Comparison of ENCODE assay signal across 14 mouse cellular contexts in the genomic region with DNA sequence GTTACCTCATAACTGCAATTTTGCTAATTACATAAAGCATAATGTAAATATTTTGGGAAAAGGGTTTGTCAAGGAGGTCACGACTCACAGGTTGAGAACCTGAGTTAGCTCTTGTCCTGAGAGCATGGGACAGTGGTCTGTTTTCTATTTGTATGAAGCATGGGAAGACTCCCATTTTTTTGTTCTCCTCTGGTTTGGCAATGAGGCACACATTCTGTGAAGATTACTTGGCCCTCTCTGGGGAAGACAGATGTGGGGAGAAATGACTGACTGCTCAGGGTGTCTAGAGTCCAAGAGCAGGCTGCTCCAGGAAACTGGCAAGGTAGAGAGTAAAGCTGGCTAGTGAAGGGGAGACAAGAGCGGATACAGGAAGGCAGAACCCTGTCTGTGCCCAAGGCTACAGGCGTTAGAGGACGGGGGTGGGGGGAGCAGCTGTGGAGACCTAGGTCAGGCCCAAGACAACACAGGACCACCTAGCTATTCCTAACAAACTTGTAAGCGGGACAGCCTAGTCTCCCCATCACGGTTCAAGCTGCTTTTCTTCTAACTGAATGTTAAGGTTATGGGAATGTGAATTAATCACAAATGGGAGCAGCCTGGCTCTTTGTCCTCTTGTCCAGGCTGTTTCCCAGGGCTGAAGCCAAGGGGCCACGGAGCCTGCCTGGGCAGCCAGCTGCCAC. TPM values are rescaled to one million over a fixed set of nuclear protein-coding genes. Genes with fewer than 3 reads are reported as not detected.
DNase-seq lines count a peak whose midpoint lies in the region; ATAC-seq and TF ChIP-seq lines count a peak whose summit lies in the region.
"Had no signal": no experiment of that assay in that cellular context is flagged by ENCODE, and none has a peak within 500 bp of the region (broad histone marks: within the 10 kb centered on the region; RNA-seq: fewer than 3 reads in every experiment).

No protein-coding gene starts in this region.

- H3K4me3 ChIP-seq in cerebellum, adult 2 months (replicated peaks; ENCODE audit: insufficient read depth, low read depth, low read length), result no peak overlapping the region
- no peak overlapping the region for H3K4me3 ChIP-seq in embryonic fibroblast, embryonic 13.5 days (ENCODE audit: insufficient read depth, low read length)
- H3K4me3 ChIP-seq in hindbrain, postnatal 0 days (ENCODE audit: low read length), result no peak overlapping the region
- H3K4me3 ChIP-seq in stomach, embryonic 14.5 days (ENCODE audit: low read depth, low read length), result no peak overlapping the region
- H3K4me3 ChIP-seq in lung, adult 2 months (replicated peaks; ENCODE audit: extremely low read depth, low read depth, low read length), result no peak overlapping the region
- H3K4me3 ChIP-seq: heart, adult 2 months; myocyte had no signal

- H3K9ac ChIP-seq in hindbrain, postnatal 0 days (replicated peaks; ENCODE audit: low read length), result no peak overlapping the region
- H3K9ac ChIP-seq in stomach, embryonic 14.5 days (replicated peaks; ENCODE audit: low read depth, low read length), result no peak overlapping the region

- no peak overlapping the region for H3K27ac ChIP-seq in cerebellum, adult 2 months (ENCODE audit: insufficient read depth, low read length)
- peak overlapping the region; percentile 28; the same call in 1 of the 2 replicates for H3K27ac ChIP-seq in embryonic fibroblast, embryonic 13.5 days (ENCODE audit: insufficient read depth, low read length)
- H3K27ac ChIP-seq in hindbrain, postnatal 0 days, result peak overlapping the region; percentile 60
- H3K27ac ChIP-seq in stomach, embryonic 14.5 days (ENCODE audit: low read length), result peak overlapping the region; percentile 35; the same call in 1 of the 2 replicates
- H3K27ac ChIP-seq: heart, adult 2 months had no signal

- peak; percentile 17; the same call in 1 of the 2 replicates for ATAC-seq in hindbrain, postnatal 0 days
- no peak for ATAC-seq in stomach, embryonic 14.5 days (ENCODE audit: insufficient number of reproducible peaks, insufficient read depth, low FRiP score, low read depth)

- TF ChIP-seq CTCF in cerebellum, adult 2 months (IDR thresholded peaks at IDR 0.05; ENCODE audit: borderline replicate concordance, insufficient read depth, low read depth, low read length), result no peak
- no peak for TF ChIP-seq CTCF in embryonic fibroblast, embryonic 13.5 days (IDR thresholded peaks at IDR 0.05; ENCODE audit: borderline replicate concordance, insufficient read depth, low read length)
- no peak for TF ChIP-seq CTCF in hindbrain, postnatal 0 days (IDR thresholded peaks at IDR 0.05; ENCODE audit: low read depth)
- TF ChIP-seq CTCF in lung, adult 2 months (IDR thresholded peaks at IDR 0.05; ENCODE audit: insufficient read depth, low read length), result no peak

- H3K4me2 ChIP-seq in hindbrain, postnatal 0 days (ENCODE audit: low read depth, low read length), result no peak overlapping the region
- no peak overlapping the region for H3K4me2 ChIP-seq in stomach, embryonic 14.5 days (replicated peaks; ENCODE audit: low read depth, low read length)

- peaks cover 6% of the 10 kb centered on the region; the same call in 1 of the 2 replicates for H3K4me1 ChIP-seq in cerebellum, adult 2 months (ENCODE audit: control insufficient read depth, insufficient read depth, low read length)
- peaks cover 12% of the 10 kb centered on the region; the same call in 1 of the 2 replicates for H3K4me1 ChIP-seq in embryonic fibroblast, embryonic 13.5 days (ENCODE audit: control insufficient read depth, insufficient read depth, low read length)
- peaks cover 20% of the 10 kb centered on the region for H3K4me1 ChIP-seq in hindbrain, postnatal 0 days (ENCODE audit: insufficient read depth, low read length)
- peaks cover 17% of the 10 kb centered on the region for H3K4me1 ChIP-seq in stomach, embryonic 14.5 days (ENCODE audit: control insufficient read depth, insufficient read depth, low read length)
- H3K4me1 ChIP-seq in lung, adult 2 months (ENCODE audit: control insufficient read depth, insufficient read depth, low read length), result no peaks in the 10 kb centered on the region

- no peaks in the 10 kb centered on the region for H3K27me3 ChIP-seq in cerebellum, adult 2 months (ENCODE audit: control insufficient read depth, insufficient read depth, low read length)
- H3K27me3 ChIP-seq in hindbrain, postnatal 0 days (ENCODE audit: insufficient read depth, low read length), result no peaks in the 10 kb centered on the region
- no peaks in the 10 kb centered on the region for H3K27me3 ChIP-seq in stomach, embryonic 14.5 days (ENCODE audit: control insufficient read depth, insufficient read depth, low read length)

- H3K36me3 ChIP-seq in hindbrain, postnatal 0 days (ENCODE audit: insufficient read depth, low read length), result peaks cover 37% of the 10 kb centered on the region
- peaks cover 34% of the 10 kb centered on the region for H3K36me3 ChIP-seq in stomach, embryonic 14.5 days (ENCODE audit: control insufficient read depth, insufficient read depth, low read length)

- WGBS in cerebellum, adult 2 months, result 56% methylated on average over 7 of the region's 7 CpGs
- 40% methylated on average over 7 of the region's 7 CpGs for WGBS in hindbrain, postnatal 0 days
- 73% methylated on average over 7 of the region's 7 CpGs for WGBS in stomach, embryonic 14.5 days
- WGBS in lung, adult 2 months, result 82% methylated on average over 7 of the region's 7 CpGs

- no peak for TF ChIP-seq POLR2A in cerebellum, adult 2 months (IDR thresholded peaks at IDR 0.05; ENCODE audit: borderline replicate concordance, insufficient read depth, low read length)
- no peak for TF ChIP-seq POLR2A in embryonic fibroblast, embryonic 13.5 days (IDR thresholded peaks at IDR 0.05; ENCODE audit: low read depth, low read length)
- no peak for TF ChIP-seq POLR2A in lung, adult 2 months (IDR thresholded peaks at IDR 0.05; ENCODE audit: borderline replicate concordance, extremely low read depth, low read depth, low read length)

- no peaks in the 10 kb centered on the region for H3K9me3 ChIP-seq in hindbrain, postnatal 0 days (ENCODE audit: low read length)
- no peaks in the 10 kb centered on the region for H3K9me3 ChIP-seq in stomach, embryonic 14.5 days (ENCODE audit: control insufficient read depth, low read depth, low read length)

- peak; percentile 21 to 28 for DNase-seq in cerebellum, postnatal 14 days
- DNase-seq in cerebellum, adult 2 months, result no peak
- peak; percentile 20 for DNase-seq in hindbrain, postnatal 0 days (ENCODE audit: low spot score)
- DNase-seq in right cerebral cortex, postnatal 25 days, result no peak
- DNase-seq in lung, adult 2 months, result no peak
- DNase-seq in c-Kit-positive CD71-positive TER-119-positive erythroid progenitor cells, embryonic 14.5 days (ENCODE audit: low spot score), result no peak
- DNase-seq: adrenal gland, postnatal 14 days; cerebellum, adult 8-10 months; heart, adult 2 months; kidney, postnatal 10 days had no signal

RNA-seq across cellular contexts. Expression of a gene that starts 9.7 kb away (rescaled TPM):
- 57.4 and 58.2 TPM in 2 replicates for polyA plus RNA-seq in cerebellum, adult 2 months (2012; rRNA removed)
- polyA plus RNA-seq in embryonic fibroblast, embryonic 13.5 days (2011; ENCODE audit: insufficient read length, low read depth, missing spikeins), result 1.8 and 1.9 TPM in 2 replicates
- total RNA-seq in hindbrain, postnatal 0 days (2014; rRNA removed), result 94.8 and 95.3 TPM in 2 replicates
- 28.1 and 30.6 TPM in 2 replicates for polyA plus RNA-seq in hindbrain, postnatal 0 days (2015; fragmentation: Nextera tagmentation; extraction: Ambion mirVana)
- polyA plus RNA-seq in stomach, embryonic 14.5 days (2014; fragmentation: Nextera tagmentation; extraction: Ambion mirVana), result 20.6 and 21.9 TPM in 2 replicates
- polyA plus RNA-seq in lung, adult 2 months (2012; rRNA removed), result 22.7 and 26.7 TPM in 2 replicates
- total RNA-seq: MEL had no signal
- polyA plus RNA-seq: myocyte had no signal

RNA-seq across cellular contexts. Expression of a gene that starts 19.9 kb away (rescaled TPM):
- polyA plus RNA-seq in cerebellum, adult 2 months (2012; rRNA removed), result 214 and 228 TPM in 2 replicates
- polyA plus RNA-seq in embryonic fibroblast, embryonic 13.5 days (2011; ENCODE audit: insufficient read length, low read depth, missing spikeins), result 346 and 376 TPM in 2 replicates
- total RNA-seq in hindbrain, postnatal 0 days (2014; rRNA removed), result 122 and 137 TPM in 2 replicates
- polyA plus RNA-seq in hindbrain, postnatal 0 days (2015; fragmentation: Nextera tagmentation; extraction: Ambion mirVana), result 214 and 223 TPM in 2 replicates
- 115 and 129 TPM in 2 replicates for polyA plus RNA-seq in stomach, embryonic 14.5 days (2014; fragmentation: Nextera tagmentation; extraction: Ambion mirVana)
- polyA plus RNA-seq in lung, adult 2 months (2012; rRNA removed), result 29.4 and 48.0 TPM in 2 replicates

RNA-seq across cellular contexts. Expression of a gene that starts 41.4 kb away (rescaled TPM):
- 0.21 and 0.28 TPM in 2 replicates for polyA plus RNA-seq in cerebellum, adult 2 months (2012; rRNA removed)
- 149 and 152 TPM in 2 replicates for polyA plus RNA-seq in embryonic fibroblast, embryonic 13.5 days (2011; ENCODE audit: insufficient read length, low read depth, missing spikeins)
- 11.0 and 15.0 TPM in 2 replicates for total RNA-seq in hindbrain, postnatal 0 days (2014; rRNA removed)
- polyA plus RNA-seq in hindbrain, postnatal 0 days (2015; fragmentation: Nextera tagmentation; extraction: Ambion mirVana), result 8.4 and 11.0 TPM in 2 replicates
- polyA plus RNA-seq in stomach, embryonic 14.5 days (2014; fragmentation: Nextera tagmentation; extraction: Ambion mirVana), result 39.3 and 44.4 TPM in 2 replicates
- 2.3 and 2.4 TPM in 2 replicates for polyA plus RNA-seq in lung, adult 2 months (2012; rRNA removed)

Comparison
In these comparisons a context has a peak if more than half of its experiments do, and no peak if none do; other contexts are left out.
1. DNase-seq: peak in cerebellum, postnatal 14 days (2 of 2) and hindbrain, postnatal 0 days (single experiment); none in cerebellum, adult 2 months (0 of 2), right cerebral cortex, postnatal 25 days (single experiment), lung, adult 2 months (single experiment) and c-Kit-positive CD71-positive TER-119-positive erythroid progenitor cells, embryonic 14.5 days (single experiment).